Mouse (Mus musculus): Measurements from ENCODE around the gene Map2.

GRCm38 (mm10) chr1:66280152-66280551, 105.1 kb downstream of the Map2 start:
- TF ChIP-seq GATA1 (IDR thresholded peaks at IDR 0.05; ENCODE audit: low read length) (no peak), TAL1 (IDR thresholded peaks at IDR 0.05; ENCODE audit: low read length) (no peak)

Data from erythroblast, embryonic 14.5 days (primary cell).